Mouse (Mus musculus) MEL (cell line): ENCODE data around the gene Zfp988.
"Not testable (repeated sequence)": the region's sequence is repeated elsewhere in the genome, so short reads cannot be mapped to it uniquely, and the experiment has no call there.

Source experiments
- CTCF ChIP-seq, 3 experiments: IDR thresholded peaks in 2 of 3; conservative IDR thresholded peaks in 1 of 3; 2 replicates each; pipeline ENCODE4 v1.5.1; 2011 to 2012; ENCODE audit warnings: low read length in 3 of 3, low read depth in 2 of 3, mild to moderate bottlenecking in 2 of 3, improper control_type of control experiment in 1 of 3, inconsistent platforms in 1 of 3, mixed read lengths in 1 of 3, moderate library complexity in 1 of 3; ENCODE audit not compliant: control insufficient read depth in 1 of 3, insufficient read depth in 1 of 3, poor library complexity in 1 of 3, severe bottlenecking in 1 of 3
- E2F4 ChIP-seq: IDR thresholded peaks from 2 replicates; pipeline ENCODE4 v1.6.1; 2011; ENCODE audit warnings: low read depth, low read length, improper control_type of control experiment, borderline replicate concordance
- EP300 ChIP-seq, 2 experiments: IDR thresholded peaks; 2 replicates each; pipeline ENCODE4 v1.6.1; 2011; ENCODE audit warnings: improper control_type of control experiment in 2 of 2, low read length in 2 of 2, low read depth in 1 of 2, mild to moderate bottlenecking in 1 of 2
- ETS1 ChIP-seq: IDR thresholded peaks from 2 replicates; pipeline ENCODE4 v1.6.1; 2012; ENCODE audit warnings: low read depth, mild to moderate bottlenecking, inconsistent platforms, low read length, improper control_type of control experiment, moderate library complexity
- KAT2A ChIP-seq: conservative IDR thresholded peaks from 2 replicates; pipeline ENCODE4 v1.6.1; 2012; ENCODE audit warnings: low read depth, low read length, improper control_type of control experiment, inconsistent platforms
- MAX ChIP-seq: IDR thresholded peaks from 2 replicates; pipeline ENCODE4 v1.6.1; 2011; ENCODE audit warnings: low read length, improper control_type of control experiment
- MAZ ChIP-seq: IDR thresholded peaks from 2 replicates; pipeline ENCODE4 v1.6.1; 2012; ENCODE audit warnings: low read depth, mild to moderate bottlenecking, inconsistent platforms, low read length, improper control_type of control experiment
- NELFE ChIP-seq: IDR thresholded peaks from 2 replicates; pipeline ENCODE4 v1.6.1; 2011; ENCODE audit warnings: low read depth, low read length, improper control_type of control experiment
- NRF1 ChIP-seq: IDR thresholded peaks from 2 replicates; pipeline ENCODE4 v1.6.1; 2014; ENCODE audit warnings: low read depth, mild to moderate bottlenecking, inconsistent platforms, low read length, improper control_type of control experiment, moderate library complexity; ENCODE audit not compliant: poor library complexity, insufficient read depth, severe bottlenecking
- POLR2A ChIP-seq, 2 experiments: IDR thresholded peaks; 2 replicates each; pipeline ENCODE4 v1.6.1; 2011 to 2012; ENCODE audit warnings: low read length in 2 of 2, mild to moderate bottlenecking in 2 of 2, control low read depth in 1 of 2, improper control_type of control experiment in 1 of 2, low read depth in 1 of 2, moderate library complexity in 1 of 2; ENCODE audit not compliant: control insufficient read depth in 1 of 2, insufficient read depth in 1 of 2, poor library complexity in 1 of 2
- POLR2AphosphoS5 ChIP-seq: IDR thresholded peaks from 2 replicates; pipeline ENCODE4 v1.6.1; 2012; ENCODE audit warnings: low read depth, borderline replicate concordance, mild to moderate bottlenecking, inconsistent platforms, low read length, moderate library complexity, mixed read lengths
- RAD21 ChIP-seq: IDR thresholded peaks from 2 replicates; pipeline ENCODE4 v1.6.1; 2011; ENCODE audit warnings: mild to moderate bottlenecking, low read depth, low read length, improper control_type of control experiment
- UBTF ChIP-seq: IDR thresholded peaks from 2 replicates; pipeline ENCODE4 v1.6.1; 2012; ENCODE audit warnings: low read depth, mild to moderate bottlenecking, inconsistent platforms, low read length, improper control_type of control experiment, moderate library complexity, borderline replicate concordance; ENCODE audit not compliant: insufficient read depth

DNA sequence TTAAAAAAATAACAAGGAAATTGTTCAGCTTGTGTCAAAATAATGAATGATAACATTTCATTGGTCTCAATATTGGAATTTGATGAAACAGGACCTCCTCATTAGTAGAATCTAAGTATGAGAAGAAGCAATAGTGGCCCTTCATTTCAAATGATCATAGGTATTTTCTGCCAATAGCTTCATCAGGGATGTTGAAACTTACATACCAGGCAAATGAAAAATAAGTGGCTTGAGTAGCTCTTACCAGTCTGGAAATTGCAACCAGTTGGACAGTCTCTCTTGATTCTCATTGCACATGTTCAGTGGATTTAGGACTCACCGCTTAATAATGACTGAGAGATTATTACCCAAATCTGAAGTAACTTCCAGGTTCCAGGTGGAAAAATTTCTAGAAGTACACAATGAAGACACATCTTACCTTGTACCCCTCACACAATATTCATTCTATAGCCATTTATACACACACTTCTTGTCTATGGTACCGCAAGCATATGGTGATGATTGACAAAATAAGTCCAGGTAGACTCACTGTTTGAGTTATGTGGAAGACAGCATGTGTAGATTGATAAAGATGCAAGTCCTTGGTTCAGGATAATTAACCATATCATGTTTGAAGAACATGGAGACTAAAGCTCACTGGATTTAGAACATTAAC lies 29.7 kb downstream of the Zfp988 start:
- not testable (repeated sequence) for TF ChIP-seq KAT2A; RAD21; POLR2AphosphoS5; NELFE; NRF1; MAX; POLR2A (IDR thresholded peaks at IDR 0.05; ENCODE audit: control insufficient read depth in 1 of 2, insufficient read depth in 1 of 2, low read depth in 1 of 2, low read length in 2 of 2, poor library complexity in 1 of 2); CTCF (IDR thresholded peaks at IDR 0.05 in 2 of 3, conservative IDR thresholded peaks at IDR 0.05 in 1 of 3; ENCODE audit: control insufficient read depth in 1 of 3, insufficient read depth in 1 of 3, low read depth in 2 of 3, low read length in 3 of 3, poor library complexity in 1 of 3, severe bottlenecking in 1 of 3); E2F4; EP300 (IDR thresholded peaks at IDR 0.05; ENCODE audit: low read depth in 1 of 2, low read length in 2 of 2); UBTF; MAZ; ETS1
